Mouse (Mus musculus) kidney, adult 2 months (tissue): Measurements from ENCODE around the gene Pgbd5. TPM values are rescaled to one million over a fixed set of nuclear protein-coding genes. Genes with fewer than 3 reads are reported as not detected.

Experiments used
- DNase-seq: peaks from one replicate; pipeline ENCODE4 v3.0.0; 2021
- H3K27ac ChIP-seq: fragments of 200-500 bp; 2 replicates; pipeline ENCODE4 v1.5.1; 2012; ENCODE audit warnings: low read depth, low read length, control low read depth, inconsistent platforms; ENCODE audit not compliant: insufficient read depth
- H3K27me3 ChIP-seq: fragments of 200-500 bp; replicated peaks from 2 replicates; pipeline ENCODE4 v1.6.1; 2012; ENCODE audit warnings: mild to moderate bottlenecking, moderate library complexity, low read length, inconsistent platforms; ENCODE audit not compliant: control insufficient read depth, insufficient read depth
- H3K36me3 ChIP-seq: fragments of 200-500 bp; 2 replicates; pipeline ENCODE4 v1.6.1; 2012; ENCODE audit warnings: mild to moderate bottlenecking, moderate library complexity, low read length, inconsistent platforms; ENCODE audit not compliant: control insufficient read depth, insufficient read depth
- H3K4me1 ChIP-seq: fragments of 200-500 bp; 2 replicates; pipeline ENCODE4 v1.6.1; 2011; ENCODE audit warnings: low read length; ENCODE audit not compliant: control insufficient read depth, insufficient read depth
- H3K4me3 ChIP-seq: fragments of 200-500 bp; 2 replicates; pipeline ENCODE4 v1.5.1; 2011; ENCODE audit warnings: mild to moderate bottlenecking, low read depth, low read length, control low read depth; ENCODE audit not compliant: insufficient read depth
- CTCF ChIP-seq: fragments of 200-500 bp; conservative IDR thresholded peaks from 2 replicates; pipeline ENCODE4 v1.5.1; 2011; ENCODE audit warnings: low read depth, mild to moderate bottlenecking, control low read depth, low read length, moderate library complexity, mixed read lengths; ENCODE audit not compliant: insufficient read depth, insufficient read length
- POLR2A ChIP-seq: fragments of 200-500 bp; IDR thresholded peaks from one replicate; pipeline ENCODE4 v1.6.1; 2011; ENCODE audit warnings: low read depth, low read length, control low read depth
- WGBS: fragments of 180-500 bp; shearing (Covaris S2); methylation state at CpG from one replicate; pipeline ENCODE4 v1.1.7; 2018; 5-methylcytosine and 5-hydroxymethylcytosine counted together
- polyA plus RNA-seq: library from polyadenylated mRNA; depleted of rRNA; stranded (reverse); fragments of >200 nt; gene quantifications from 2 replicates; pipeline ENCODE4 v1.2.3, GENCODE M21; 2012

Pgbd5 gene
- polyA plus RNA-seq, 1 experiment: 0.41 TPM

- Histone ChIP-seq H3K27me3 (no peaks in the 10 kb centered on the region), H3K4me3 (no peak overlapping the region), H3K4me1 (no peaks in the 10 kb centered on the region), H3K27ac (no peak overlapping the region), H3K36me3 (no peaks in the 10 kb centered on the region)
- DNase-seq: no peak
- WGBS: 16% methylated on average over 4 of the region's 4 CpGs
- TF ChIP-seq CTCF (no peak), POLR2A (no peak)
Observed at GRCm38 (mm10) chr8:124463111-124463510, 23.7 kb upstream of the Pgbd5 start.

GRCm38 (mm10) chr8:124462192-124462591 is 22.7 kb upstream of the Pgbd5 start:
- Histone ChIP-seq H3K36me3 (no peaks in the 10 kb centered on the region), H3K27ac (no peak overlapping the region), H3K4me3 (no peak overlapping the region), H3K4me1 (no peaks in the 10 kb centered on the region), H3K27me3 (no peaks in the 10 kb centered on the region)
- TF ChIP-seq POLR2A (no peak), CTCF (no peak)
- no peak for DNase-seq
- WGBS: 84% methylated on average over 9 of the region's 9 CpGs

GRCm38 (mm10) chr8:124461103-124461502 is 21.6 kb upstream of the Pgbd5 start:
- Histone ChIP-seq H3K36me3 (no peaks in the 10 kb centered on the region), H3K27ac (no peak overlapping the region), H3K4me1 (no peaks in the 10 kb centered on the region), H3K27me3 (no peaks in the 10 kb centered on the region), H3K4me3 (no peak overlapping the region)
- TF ChIP-seq CTCF (no peak), POLR2A (no peak)
- DNase-seq: no peak
- 69% methylated on average over 10 of the region's 10 CpGs for WGBS

GRCm38 (mm10) chr8:124460660-124461059 is 21.2 kb upstream of the Pgbd5 start:
- TF ChIP-seq POLR2A (no peak), CTCF (no peak)
- WGBS: 62% methylated on average over 4 of the region's 4 CpGs
- H3K36me3 ChIP-seq: no peaks in the 10 kb centered on the region

GRCm38 (mm10) chr8:124459627-124460026 is 20.2 kb upstream of the Pgbd5 start:
- Histone ChIP-seq H3K4me3 (no peak overlapping the region), H3K27ac (no peak overlapping the region), H3K36me3 (no peaks in the 10 kb centered on the region), H3K27me3 (no peaks in the 10 kb centered on the region), H3K4me1 (no peaks in the 10 kb centered on the region)
- peak; percentile 42 for DNase-seq
- 35% methylated on average over 12 of the region's 12 CpGs for WGBS
- TF ChIP-seq CTCF (no peak), POLR2A (no peak)

More at GRCm38 (mm10) chr8:124460660-124461059, 21.2 kb upstream of the Pgbd5 start:
- Histone ChIP-seq H3K27ac (no peak overlapping the region), H3K4me3 (no peak overlapping the region), H3K27me3 (no peaks in the 10 kb centered on the region), H3K4me1 (no peaks in the 10 kb centered on the region)
- no peak for DNase-seq

GRCm38 (mm10) chr8:124455359-124455758 is 15.9 kb upstream of the Pgbd5 start:
- WGBS: 51% methylated on average over 3 of the region's 3 CpGs
- H3K27ac ChIP-seq: no peak overlapping the region
- no peak for TF ChIP-seq CTCF
- TF ChIP-seq POLR2A: no peak
- H3K4me1 ChIP-seq: no peaks in the 10 kb centered on the region
- no peak overlapping the region for H3K4me3 ChIP-seq
- no peaks in the 10 kb centered on the region for H3K36me3 ChIP-seq
- DNase-seq: no peak
- H3K27me3 ChIP-seq: no peaks in the 10 kb centered on the region

GRCm38 (mm10) chr8:124450192-124450895 is 10.9 kb upstream of the Pgbd5 start:
- Histone ChIP-seq H3K27me3 (no peaks in the 10 kb centered on the region), H3K4me3 (no peak overlapping the region), H3K4me1 (no peaks in the 10 kb centered on the region), H3K27ac (no peak overlapping the region), H3K36me3 (no peaks in the 10 kb centered on the region)
- WGBS: 81% methylated on average over 8 of the region's 8 CpGs
- no peak for DNase-seq
- TF ChIP-seq CTCF (0 out of 2 replicates have a peak, but pooled peaks have one; percentile 15), POLR2A (no peak)
